Mouse (Mus musculus) kidney, embryonic 14.5 days (tissue): ENCODE results near the gene Ltbr. TPM values are rescaled to one million over a fixed set of nuclear protein-coding genes. Genes with fewer than 3 reads are reported as not detected.

Source experiments
- ATAC-seq: fragments of 200-750 bp; cut with Nextera tagmentation; 2 replicates; pipeline ENCODE4 v1.8.0; 2017; ENCODE audit warnings: moderate number of reproducible peaks, mild to moderate bottlenecking, moderate TSS enrichment, moderate library complexity; ENCODE audit not compliant: low FRiP score, low TSS enrichment
- H3K27ac ChIP-seq: fragments of 300-500 bp; sonication (generic); 2 replicates; pipeline ENCODE4 v1.5.1; 2014; ENCODE audit warnings: low read depth, mild to moderate bottlenecking, low read length, moderate library complexity, mixed read lengths
- H3K27me3 ChIP-seq: fragments of 300-500 bp; sonication (generic); 2 replicates; pipeline ENCODE4 v1.6.1; 2014; ENCODE audit warnings: mild to moderate bottlenecking, low read length; ENCODE audit not compliant: control insufficient read depth, insufficient read depth
- H3K36me3 ChIP-seq: fragments of 300-500 bp; sonication (generic); 2 replicates; pipeline ENCODE4 v1.6.1; 2014; ENCODE audit warnings: low read length, mixed read lengths; ENCODE audit not compliant: control insufficient read depth, insufficient read depth
- H3K4me1 ChIP-seq: fragments of 300-500 bp; sonication (generic); 2 replicates; pipeline ENCODE4 v1.6.1; 2014; ENCODE audit warnings: low read length, mixed read lengths; ENCODE audit not compliant: control insufficient read depth, insufficient read depth
- H3K4me2 ChIP-seq: fragments of 300-500 bp; sonication (generic); replicated peaks from 2 replicates; pipeline ENCODE4 v1.6.1; 2014; ENCODE audit warnings: low read depth, mild to moderate bottlenecking, low read length
- H3K4me3 ChIP-seq: fragments of 300-500 bp; sonication (generic); 2 replicates; pipeline ENCODE4 v1.5.1; 2014; ENCODE audit warnings: mild to moderate bottlenecking, low read length
- H3K9ac ChIP-seq: fragments of 300-500 bp; sonication (generic); 2 replicates; pipeline ENCODE4 v1.6.1; 2014; ENCODE audit warnings: low read depth, mild to moderate bottlenecking, low read length, moderate library complexity
- H3K9me3 ChIP-seq: fragments of 300-500 bp; sonication (generic); 2 replicates; pipeline ENCODE4 v1.6.1; 2016; ENCODE audit warnings: low read length; ENCODE audit not compliant: control insufficient read depth
- WGBS: fragments of 180-500 bp; shearing (Covaris S2); extraction: QIAGEN DNeasy Blood & Tissue Kit; methylation state at CpG from one replicate; pipeline ENCODE4 v1.1.7; 2014; 5-methylcytosine and 5-hydroxymethylcytosine counted together
- polyA plus RNA-seq: library from polyadenylated mRNA; unstranded; fragments of >200 nt; fragmentation: Nextera tagmentation; extraction: Ambion mirVana; gene quantifications from 2 replicates; pipeline ENCODE4 v1.2.1, GENCODE M21; 2014

Ltbr gene
- polyA plus RNA-seq, 1 experiment from 2014 or later, result 54.0 TPM

DNA sequence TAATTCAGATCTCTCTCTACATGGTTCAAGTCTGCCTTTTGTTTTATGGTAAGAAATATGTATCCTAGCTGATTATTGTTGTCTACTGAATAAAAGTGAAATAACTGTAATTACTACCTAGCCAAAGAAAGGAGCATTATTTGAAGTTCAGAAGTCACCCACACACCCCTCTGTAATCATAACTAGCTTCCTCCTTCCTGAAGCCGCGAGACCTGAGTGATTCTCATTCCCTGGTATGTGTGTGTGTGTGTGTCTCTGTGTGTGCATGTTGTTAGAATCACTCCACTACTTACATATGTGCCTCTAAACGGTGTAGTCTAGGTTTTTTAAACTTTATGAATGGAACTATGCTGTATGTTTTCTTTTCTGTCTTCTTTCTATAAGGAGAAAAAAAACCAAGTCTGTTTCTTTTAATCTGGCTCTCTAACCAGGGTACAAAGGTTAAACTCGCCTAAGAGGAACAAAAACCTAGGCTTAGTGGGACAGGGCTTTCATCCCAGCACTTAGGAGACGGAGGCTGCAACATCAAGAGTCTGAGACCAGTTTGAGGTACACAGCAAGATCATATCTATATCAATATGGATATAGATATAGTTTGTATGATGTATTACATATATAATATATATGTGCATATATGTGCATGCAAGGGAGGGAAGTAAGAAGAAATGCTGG, 16.4 kb downstream of the Ltbr start:
- no peaks in the 10 kb centered on the region for H3K36me3 ChIP-seq
- H3K4me3 ChIP-seq, result no peak overlapping the region
- H3K4me2 ChIP-seq, result no peak overlapping the region
- H3K27me3 ChIP-seq, result no peaks in the 10 kb centered on the region
- H3K9ac ChIP-seq, result no peak overlapping the region
- H3K27ac ChIP-seq, result no peak overlapping the region
- H3K4me1 ChIP-seq, result no peaks in the 10 kb centered on the region
- ATAC-seq, result no peak
- no peaks in the 10 kb centered on the region for H3K9me3 ChIP-seq
- WGBS, result 79% methylated on average over 5 of the region's 5 CpGs

GRCm38 (mm10) chr6:125294049-125294448, 19.6 kb downstream of the Ltbr start:
- WGBS, result 51% methylated on average over 4 of the region's 4 CpGs
- ATAC-seq, result no peak
- Histone ChIP-seq H3K9me3 (no peaks in the 10 kb centered on the region), H3K9ac (no peak overlapping the region), H3K4me3 (no peak overlapping the region), H3K4me1 (no peaks in the 10 kb centered on the region), H3K4me2 (no peak overlapping the region), H3K36me3 (no peaks in the 10 kb centered on the region), H3K27ac (no peak overlapping the region), H3K27me3 (no peaks in the 10 kb centered on the region)

- no peak overlapping the region for H3K27ac ChIP-seq
- no peak overlapping the region for H3K4me2 ChIP-seq
- no peaks in the 10 kb centered on the region for H3K36me3 ChIP-seq
- no peak for ATAC-seq
- no peak overlapping the region for H3K9ac ChIP-seq
- H3K4me3 ChIP-seq, result no peak overlapping the region
- H3K9me3 ChIP-seq, result no peaks in the 10 kb centered on the region
- H3K27me3 ChIP-seq, result no peaks in the 10 kb centered on the region
- 92% methylated on average over 7 of the region's 7 CpGs for WGBS
- H3K4me1 ChIP-seq, result no peaks in the 10 kb centered on the region
Measured at GRCm38 (mm10) chr6:125292256-125292655, 21.4 kb downstream of the Ltbr start.

DNA sequence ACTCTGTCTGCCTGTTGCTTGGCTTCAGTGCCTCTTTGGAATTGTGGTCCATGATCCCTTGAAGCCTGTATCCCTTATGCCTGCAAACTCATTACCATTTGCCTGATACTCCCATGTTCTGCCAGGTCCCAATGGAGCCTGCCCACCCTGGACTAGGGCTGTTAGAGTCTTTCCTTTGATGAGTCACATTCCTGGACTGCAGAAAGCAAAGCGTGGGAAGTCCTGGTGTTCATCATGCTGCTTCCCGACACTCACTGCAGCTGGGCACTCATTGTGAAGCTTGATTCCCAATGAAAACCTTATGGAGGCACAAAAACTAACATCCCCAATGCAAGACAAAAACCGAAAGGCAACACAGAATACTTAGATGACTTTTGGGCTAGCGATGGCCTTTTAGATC, 22.4 kb downstream of the Ltbr start:
- no peak overlapping the region for H3K4me3 ChIP-seq
- no peaks in the 10 kb centered on the region for H3K9me3 ChIP-seq
- no peak overlapping the region for H3K9ac ChIP-seq
- H3K36me3 ChIP-seq, result no peaks in the 10 kb centered on the region
- no peak overlapping the region for H3K27ac ChIP-seq
- H3K4me1 ChIP-seq, result no peaks in the 10 kb centered on the region
- no peak for ATAC-seq
- H3K4me2 ChIP-seq, result no peak overlapping the region
- WGBS, result 78% methylated on average over 4 of the region's 4 CpGs
- H3K27me3 ChIP-seq, result no peaks in the 10 kb centered on the region

DNA sequence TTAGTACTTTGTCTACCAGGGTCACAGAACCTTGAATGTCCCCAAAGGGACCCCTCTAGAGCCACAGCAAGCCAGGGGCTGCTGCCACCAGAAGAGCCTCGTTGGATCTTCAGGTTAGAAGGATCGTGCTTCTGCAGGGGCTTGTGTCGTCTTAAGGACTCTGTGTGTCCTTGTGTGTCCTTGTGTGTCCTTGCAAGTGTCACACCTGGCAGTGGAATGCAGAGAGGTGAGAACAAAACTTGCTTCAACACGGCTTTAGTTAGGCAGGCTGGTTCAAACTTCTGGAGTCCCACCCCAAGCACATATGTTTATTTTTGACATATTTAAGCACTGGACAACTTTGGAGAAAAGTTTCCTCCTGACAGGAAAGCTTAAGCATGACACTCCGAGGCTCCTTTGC, 25.0 kb downstream of the Ltbr start:
- no peak for ATAC-seq
- Histone ChIP-seq H3K27ac (no peak overlapping the region), H3K9ac (no peak overlapping the region), H3K4me1 (no peaks in the 10 kb centered on the region), H3K4me2 (no peak overlapping the region), H3K36me3 (no peaks in the 10 kb centered on the region), H3K4me3 (no peak overlapping the region), H3K27me3 (no peaks in the 10 kb centered on the region), H3K9me3 (no peaks in the 10 kb centered on the region)
- 73% methylated on average over 5 of the region's 5 CpGs for WGBS

DNA sequence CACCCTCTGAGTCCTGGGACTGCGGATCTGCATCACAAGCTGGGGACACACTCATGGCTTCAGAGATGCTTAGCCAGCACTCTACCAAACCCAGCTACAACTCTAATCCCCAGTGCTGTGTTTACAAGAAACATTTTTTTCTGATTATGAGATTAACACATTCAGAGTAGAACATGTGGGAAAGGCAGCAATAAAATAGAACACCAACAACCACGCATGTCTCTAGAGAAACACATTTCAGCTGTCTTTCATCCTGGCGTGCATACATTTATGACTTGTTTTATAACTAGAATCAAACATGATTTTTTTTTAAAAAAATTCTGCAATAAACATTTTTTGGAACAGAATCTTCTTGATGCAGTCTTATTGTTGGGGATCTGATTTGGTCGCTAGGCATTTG, 26.7 kb downstream of the Ltbr start:
- Histone ChIP-seq H3K9me3 (no peaks in the 10 kb centered on the region), H3K27ac (no peak overlapping the region), H3K27me3 (no peaks in the 10 kb centered on the region), H3K4me2 (no peak overlapping the region), H3K36me3 (no peaks in the 10 kb centered on the region), H3K4me3 (no peak overlapping the region), H3K9ac (no peak overlapping the region), H3K4me1 (no peaks in the 10 kb centered on the region)
- 77% methylated on average over 4 of the region's 4 CpGs for WGBS
- no peak for ATAC-seq

DNA sequence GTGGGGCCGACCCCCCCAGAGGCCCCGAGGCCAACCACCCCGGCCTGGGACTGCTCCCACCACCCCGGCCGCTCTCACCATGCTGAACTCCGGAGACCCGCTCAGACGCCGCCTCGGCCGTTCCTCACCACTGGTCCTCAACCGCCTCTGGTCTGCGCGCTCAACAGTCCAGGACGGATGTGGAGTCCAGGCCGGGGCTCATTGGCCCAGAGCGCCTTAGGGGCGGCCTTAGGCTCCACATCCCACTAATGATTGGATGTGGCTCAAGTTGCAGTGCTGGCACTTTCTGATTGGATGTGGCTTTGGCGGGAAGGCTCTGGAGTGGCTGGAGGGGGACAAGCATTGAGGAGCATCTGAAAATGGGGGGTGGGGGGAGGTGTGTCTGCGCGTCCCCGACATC, 27.8 kb downstream of the Ltbr start, which contains the start of gene Tuba3a:
Gene Tuba3a (minus strand): TSS at position 153 of the 400 bp plus-strand sequence.
- Histone ChIP-seq H3K4me1 (no peaks in the 10 kb centered on the region), H3K27me3 (no peaks in the 10 kb centered on the region), H3K9me3 (no peaks in the 10 kb centered on the region), H3K27ac (no peak within 1 kb of the TSS), H3K4me3 (no peak within 1 kb of the TSS), H3K36me3 (no peaks in the 10 kb centered on the region), H3K9ac (no peak within 1 kb of the TSS), H3K4me2 (no peak within 1 kb of the TSS)
- ATAC-seq, result no peak
- 93% methylated on average over 22 of the region's 22 CpGs for WGBS

DNA sequence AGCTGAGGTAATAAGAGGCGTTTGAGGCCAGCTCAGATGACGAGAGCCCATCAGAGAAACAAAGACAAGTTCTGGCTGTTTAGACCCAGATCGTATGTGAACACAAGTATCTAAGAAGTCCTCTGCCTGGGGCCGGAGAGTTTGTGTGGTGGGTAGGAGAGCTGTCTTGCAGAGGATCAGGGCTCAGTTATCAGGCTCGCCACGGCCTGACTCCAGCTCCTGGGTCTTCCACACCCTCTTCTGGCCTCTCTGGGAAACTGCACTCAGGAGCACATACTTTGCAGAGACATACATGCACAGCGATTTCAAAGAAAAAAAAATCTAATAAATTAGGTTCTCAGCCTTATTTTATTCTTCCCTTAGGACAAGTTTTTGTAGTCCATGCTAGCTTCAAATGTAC, 28.9 kb downstream of the Ltbr start:
- H3K4me1 ChIP-seq, result no peaks in the 10 kb centered on the region
- no peaks in the 10 kb centered on the region for H3K27me3 ChIP-seq
- H3K9me3 ChIP-seq, result no peaks in the 10 kb centered on the region
- no peak overlapping the region for H3K27ac ChIP-seq
- H3K36me3 ChIP-seq, result no peaks in the 10 kb centered on the region
- no peak overlapping the region for H3K9ac ChIP-seq
- ATAC-seq, result no peak
- no peak overlapping the region for H3K4me3 ChIP-seq
- no peak overlapping the region for H3K4me2 ChIP-seq
- 89% methylated on average over 7 of the region's 7 CpGs for WGBS

DNA sequence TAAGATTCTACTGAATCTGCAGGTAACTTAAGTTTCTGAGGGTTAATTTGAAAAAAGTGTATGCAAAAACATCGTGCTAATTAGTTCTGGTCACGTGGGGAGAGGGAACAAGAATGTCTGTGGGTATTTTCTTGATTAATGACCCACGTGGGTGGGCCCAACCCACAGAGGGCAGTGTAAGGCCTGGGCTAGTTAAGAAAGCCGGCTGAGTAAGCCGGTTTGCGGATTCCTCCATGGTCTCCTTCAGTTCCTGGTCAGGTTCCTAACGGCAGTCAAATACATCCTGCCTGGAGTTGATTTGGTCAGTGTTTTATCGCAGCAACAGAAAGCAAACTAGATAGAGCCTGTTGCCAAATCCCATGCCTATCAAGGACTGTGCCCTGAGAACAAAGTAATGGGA, 29.4 kb downstream of the Ltbr start:
- Histone ChIP-seq H3K36me3 (no peaks in the 10 kb centered on the region), H3K4me1 (no peaks in the 10 kb centered on the region), H3K27ac (no peak overlapping the region), H3K27me3 (no peaks in the 10 kb centered on the region), H3K9ac (no peak overlapping the region), H3K4me3 (no peak overlapping the region), H3K4me2 (no peak overlapping the region), H3K9me3 (no peaks in the 10 kb centered on the region)
- no peak for ATAC-seq
- 29% methylated on average over 8 of the region's 8 CpGs for WGBS
